In genomic region chr9:103382989-103383388, GRCm38 (mm10) we compare ENCODE assay signal across 18 mouse cellular contexts. TPM values are rescaled to one million over a fixed set of nuclear protein-coding genes. Genes with fewer than 3 reads are reported as not detected.
DNase-seq lines count a peak whose midpoint lies in the region; ATAC-seq and TF ChIP-seq lines count a peak whose summit lies in the region.
"Had no signal": no experiment of that assay in that cellular context is flagged by ENCODE, and none has a peak within 500 bp of the region (broad histone marks: within the 10 kb centered on the region; RNA-seq: fewer than 3 reads in every experiment).

No protein-coding gene starts in this region.

- no peak for TF ChIP-seq CTCF in intestine, postnatal 0 days (IDR thresholded peaks at IDR 0.05; ENCODE audit: low read depth)

- ATAC-seq in intestine, embryonic 16.5 days: no peak
- no peak for ATAC-seq in intestine, postnatal 0 days
- no peak for ATAC-seq in midbrain, embryonic 11.5 days (ENCODE audit: low FRiP score)
- ATAC-seq in midbrain, embryonic 15.5 days (replicated peaks): no peak
- ATAC-seq in embryonic facial prominence, embryonic 11.5 days (replicated peaks; ENCODE audit: insufficient number of reproducible peaks, low FRiP score, low TSS enrichment, low read depth): no peak
- ATAC-seq: forebrain, embryonic 15.5 days had no signal

- 0 out of 2 replicates have a peak overlapping the region, but pooled peaks have one; percentile 40 for H3K9ac ChIP-seq in intestine, embryonic 16.5 days (ENCODE audit: low read depth, low read length)
- H3K9ac ChIP-seq in intestine, postnatal 0 days (ENCODE audit: low read depth, low read length): no peak overlapping the region
- H3K9ac ChIP-seq in midbrain, embryonic 11.5 days (ENCODE audit: low read length): no peak overlapping the region
- no peak overlapping the region for H3K9ac ChIP-seq in midbrain, embryonic 15.5 days
- H3K9ac ChIP-seq in embryonic facial prominence, embryonic 11.5 days (replicated peaks; ENCODE audit: low read length): no peak overlapping the region
- H3K9ac ChIP-seq: forebrain, embryonic 15.5 days; heart, embryonic 13.5 days; hindbrain, embryonic 15.5 days had no signal

- H3K36me3 ChIP-seq in intestine, embryonic 16.5 days (ENCODE audit: control insufficient read depth, insufficient read depth, low read length): no peaks in the 10 kb centered on the region
- H3K36me3 ChIP-seq in intestine, postnatal 0 days (ENCODE audit: control insufficient read depth, insufficient read depth): no peaks in the 10 kb centered on the region
- no peaks in the 10 kb centered on the region for H3K36me3 ChIP-seq in midbrain, embryonic 11.5 days (ENCODE audit: control insufficient read depth, insufficient read depth, low read length)
- no peaks in the 10 kb centered on the region for H3K36me3 ChIP-seq in midbrain, embryonic 15.5 days (replicated peaks)
- no peaks in the 10 kb centered on the region for H3K36me3 ChIP-seq in embryonic facial prominence, embryonic 11.5 days (replicated peaks; ENCODE audit: control insufficient read depth, insufficient read depth, low read depth, low read length)
- H3K36me3 ChIP-seq: forebrain, embryonic 15.5 days; heart, embryonic 13.5 days; hindbrain, embryonic 15.5 days had no signal

- H3K4me3 ChIP-seq in intestine, embryonic 16.5 days (ENCODE audit: low read length): no peak overlapping the region
- no peak overlapping the region for H3K4me3 ChIP-seq in intestine, postnatal 0 days (ENCODE audit: low read depth, low read length)
- H3K4me3 ChIP-seq in midbrain, embryonic 11.5 days (ENCODE audit: low read depth, low read length): no peak overlapping the region
- H3K4me3 ChIP-seq in midbrain, embryonic 15.5 days: no peak overlapping the region
- no peak overlapping the region for H3K4me3 ChIP-seq in embryonic facial prominence, embryonic 11.5 days (ENCODE audit: low read depth, low read length)
- H3K4me3 ChIP-seq: forebrain, embryonic 15.5 days; heart, embryonic 13.5 days; hindbrain, embryonic 15.5 days had no signal

- no peaks in the 10 kb centered on the region for H3K27me3 ChIP-seq in intestine, embryonic 16.5 days (replicated peaks; ENCODE audit: control insufficient read depth, insufficient read depth, low read length)
- no peaks in the 10 kb centered on the region for H3K27me3 ChIP-seq in intestine, postnatal 0 days (replicated peaks; ENCODE audit: control insufficient read depth, insufficient read depth, low read length)
- H3K27me3 ChIP-seq in midbrain, embryonic 11.5 days (ENCODE audit: control insufficient read depth, insufficient read depth, low read length): no peaks in the 10 kb centered on the region
- no peaks in the 10 kb centered on the region for H3K27me3 ChIP-seq in midbrain, embryonic 15.5 days (replicated peaks)
- no peaks in the 10 kb centered on the region for H3K27me3 ChIP-seq in embryonic facial prominence, embryonic 11.5 days (ENCODE audit: control insufficient read depth, insufficient read depth, low read length)
- H3K27me3 ChIP-seq: CH12.LX; forebrain, embryonic 15.5 days; heart, embryonic 13.5 days; hindbrain, embryonic 15.5 days had no signal

- peaks cover 9% of the 10 kb centered on the region for H3K4me1 ChIP-seq in intestine, embryonic 16.5 days (ENCODE audit: control insufficient read depth, insufficient read depth, low read length)
- H3K4me1 ChIP-seq in intestine, postnatal 0 days (replicated peaks; ENCODE audit: control insufficient read depth, insufficient read depth, low read length): no peaks in the 10 kb centered on the region; the same call in 1 of the 2 replicates
- peaks cover 3% of the 10 kb centered on the region for H3K4me1 ChIP-seq in midbrain, embryonic 11.5 days (ENCODE audit: control insufficient read depth, insufficient read depth, low read length)
- H3K4me1 ChIP-seq in midbrain, embryonic 15.5 days: no peaks in the 10 kb centered on the region
- no peaks in the 10 kb centered on the region; the same call in 1 of the 2 replicates for H3K4me1 ChIP-seq in embryonic facial prominence, embryonic 11.5 days (ENCODE audit: control insufficient read depth, insufficient read depth, low read length)

- H3K9me3 ChIP-seq in intestine, embryonic 16.5 days (ENCODE audit: control insufficient read depth, low read length): no peaks in the 10 kb centered on the region
- no peaks in the 10 kb centered on the region for H3K9me3 ChIP-seq in intestine, postnatal 0 days (ENCODE audit: control insufficient read depth)
- H3K9me3 ChIP-seq in midbrain, embryonic 11.5 days (ENCODE audit: control insufficient read depth, low read length): no peaks in the 10 kb centered on the region
- no peaks in the 10 kb centered on the region for H3K9me3 ChIP-seq in midbrain, embryonic 15.5 days
- no peaks in the 10 kb centered on the region for H3K9me3 ChIP-seq in embryonic facial prominence, embryonic 11.5 days (replicated peaks; ENCODE audit: control insufficient read depth, low read length)
- H3K9me3 ChIP-seq: forebrain, embryonic 15.5 days; heart, embryonic 13.5 days; hindbrain, embryonic 15.5 days had no signal

- no peak overlapping the region for H3K27ac ChIP-seq in intestine, embryonic 16.5 days (ENCODE audit: low read length)
- no peak overlapping the region for H3K27ac ChIP-seq in intestine, postnatal 0 days (ENCODE audit: low read depth, low read length)
- no peak overlapping the region for H3K27ac ChIP-seq in midbrain, embryonic 11.5 days (ENCODE audit: low read depth, low read length)
- no peak overlapping the region for H3K27ac ChIP-seq in midbrain, embryonic 15.5 days
- H3K27ac ChIP-seq in embryonic facial prominence, embryonic 11.5 days (replicated peaks; ENCODE audit: low read depth, low read length): no peak overlapping the region
- H3K27ac ChIP-seq: forebrain, embryonic 15.5 days; heart, embryonic 13.5 days; hindbrain, embryonic 15.5 days had no signal

- peak; percentile 44 for DNase-seq in midbrain, embryonic 11.5 days (ENCODE audit: low spot score, missing footprints)
- peak; percentile 25 for DNase-seq in embryonic facial prominence, embryonic 11.5 days (ENCODE audit: low spot score)
- no peak for DNase-seq in cerebellum, postnatal 14 days
- DNase-seq in retina, postnatal 1 day: no peak
- DNase-seq: adrenal gland, adult 2 months; adrenal gland, postnatal 36 days; cerebellum, adult 2 months; cerebellum, postnatal 10 days; embryo, embryonic 11 days; gastrocnemius, postnatal 10 days; heart, postnatal 36 days had no signal

- WGBS in intestine, embryonic 16.5 days: 38% methylated on average over 6 of the region's 6 CpGs
- WGBS in intestine, postnatal 0 days: 37% methylated on average over 6 of the region's 6 CpGs
- 75% methylated on average over 6 of the region's 6 CpGs for WGBS in midbrain, embryonic 11.5 days
- WGBS in midbrain, embryonic 15.5 days: 78% methylated on average over 6 of the region's 6 CpGs
- 53% methylated on average over 6 of the region's 6 CpGs for WGBS in embryonic facial prominence, embryonic 11.5 days

- H3K4me2 ChIP-seq in intestine, embryonic 16.5 days (ENCODE audit: low read depth, low read length): no peak overlapping the region
- no peak overlapping the region for H3K4me2 ChIP-seq in intestine, postnatal 0 days (replicated peaks; ENCODE audit: low read depth)
- H3K4me2 ChIP-seq in midbrain, embryonic 11.5 days: no peak overlapping the region
- H3K4me2 ChIP-seq in midbrain, embryonic 15.5 days: no peak overlapping the region
- no peak overlapping the region for H3K4me2 ChIP-seq in embryonic facial prominence, embryonic 11.5 days (ENCODE audit: low read depth, low read length)
- H3K4me2 ChIP-seq: forebrain, embryonic 15.5 days; heart, embryonic 13.5 days; hindbrain, embryonic 15.5 days had no signal

RNA-seq across cellular contexts. Expression of gene Cdv3, which starts 17.3 kb away (rescaled TPM):
- 83.8 and 89.4 TPM in 2 replicates for polyA plus RNA-seq in intestine, embryonic 16.5 days (2015; fragmentation: Nextera tagmentation; extraction: Ambion mirVana)
- polyA plus RNA-seq in intestine, postnatal 0 days (2015; fragmentation: Nextera tagmentation; extraction: Ambion mirVana): 38.8 and 39.8 TPM in 2 replicates
- polyA plus RNA-seq in midbrain, embryonic 11.5 days (2014; fragmentation: Nextera tagmentation; extraction: Ambion mirVana): 139 and 144 TPM in 2 replicates
- polyA plus RNA-seq in midbrain, embryonic 15.5 days (2015; fragmentation: Nextera tagmentation; extraction: Ambion mirVana): 79.1 and 83.7 TPM in 2 replicates
- polyA plus RNA-seq in embryonic facial prominence, embryonic 11.5 days (2014; fragmentation: Nextera tagmentation; extraction: Ambion mirVana): 142 and 147 TPM in 2 replicates

Comparison
In these comparisons a context has a peak if more than half of its experiments do, and no peak if none do; other contexts are left out.
1. DNase-seq: peak in midbrain, embryonic 11.5 days (single experiment) and embryonic facial prominence, embryonic 11.5 days (single experiment); none in cerebellum, postnatal 14 days (0 of 2) and retina, postnatal 1 day (single experiment).